Mouse (Mus musculus) gonadal fat pad, adult 2 months (tissue): ENCODE measurements at regions not wholly inside any gene's neighbourhood (a gene's known extent, or its start where the extent isn't known, plus 50 kb on each side); places are given as distances from the start of the nearest gene placed in this dataset.
A peak's percentile ranks its signal among the peaks of the same experiment; 100 is the strongest.

ENCODE experiments used
- DNase-seq: peaks from one replicate; pipeline ENCODE4 v3.0.0-alpha.2; 2012; ENCODE audit warnings: low read depth

DNA sequence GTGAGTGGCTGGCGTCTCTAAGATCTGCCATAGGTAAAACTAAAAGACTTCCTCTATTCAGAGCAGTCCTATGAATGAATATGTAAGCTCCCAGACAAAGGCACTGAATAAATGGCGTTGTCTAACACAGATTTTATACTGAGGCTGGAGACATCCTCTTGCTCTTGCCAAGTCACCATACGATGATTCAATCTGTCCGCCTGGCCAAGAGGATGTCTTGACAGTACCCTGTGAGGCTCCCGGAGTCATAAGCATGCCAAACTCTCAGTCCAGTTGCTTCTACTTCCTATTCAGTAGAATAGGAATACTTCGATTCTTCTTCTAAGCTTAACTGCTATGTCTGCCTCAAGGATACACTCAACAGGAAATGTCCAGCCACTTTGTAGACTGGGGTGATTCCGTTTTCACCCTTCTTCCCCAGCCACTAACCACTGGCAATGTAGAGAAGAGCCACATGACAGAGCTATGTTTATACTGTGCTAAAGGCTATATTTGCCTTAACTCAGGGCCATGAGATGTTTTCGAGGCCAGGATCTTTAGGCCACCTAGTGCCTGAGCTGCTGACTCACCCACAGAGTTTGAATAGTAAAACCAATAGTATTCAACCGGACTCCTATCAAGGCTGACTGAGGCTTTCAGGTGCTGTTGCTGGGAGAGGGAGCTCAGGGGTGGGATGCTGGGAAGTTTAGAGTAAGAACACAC lies 188.7 kb upstream of the Atp5g3 start:
- no peak for DNase-seq

DNA sequence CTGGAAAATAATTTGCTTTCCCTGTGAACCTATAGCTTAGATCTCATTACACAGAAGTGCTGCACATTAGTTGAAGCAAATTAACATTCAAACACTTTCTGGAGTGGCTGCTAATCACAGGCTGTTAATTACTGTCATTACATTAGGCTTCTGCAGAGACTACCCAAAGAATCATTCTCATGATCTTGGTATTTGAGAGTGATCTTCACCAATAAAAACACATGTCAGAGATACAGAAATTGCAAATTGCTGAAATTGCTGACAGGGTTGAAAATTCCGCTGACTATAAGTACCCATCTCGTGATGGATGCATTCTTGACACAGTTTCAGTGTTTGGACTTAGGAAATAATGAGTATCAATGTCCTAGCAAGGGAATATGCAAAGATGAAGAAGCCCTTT lies 185.7 kb upstream of the Atp5g3 start:
- DNase-seq: no peak

- no peak for DNase-seq
These were observed 182.4 kb upstream of the Atp5g3 start for GRCm38 (mm10) chr2:74093494-74093893.

DNA sequence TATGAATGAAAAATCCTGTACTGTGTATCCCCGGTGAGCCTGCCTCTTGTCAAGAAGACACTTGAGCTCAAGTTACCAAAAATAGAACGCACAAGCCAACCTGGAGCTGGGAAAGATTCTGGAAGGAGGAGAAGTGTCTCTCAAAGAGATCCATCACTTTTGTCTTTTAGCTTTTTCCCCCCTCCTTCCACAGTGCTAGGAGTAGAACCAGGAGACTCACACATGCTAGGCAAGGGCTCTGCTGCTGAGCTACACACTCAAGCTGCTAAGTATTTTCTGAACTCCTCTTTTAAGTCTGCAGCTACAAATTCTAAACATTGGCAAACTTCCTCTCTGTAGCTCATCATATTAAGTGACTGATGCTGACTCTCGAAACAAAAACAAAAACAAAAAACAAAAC lies 176.2 kb upstream of the Atp5g3 start:
- DNase-seq: no peak

GRCm38 (mm10) chr2:74084971-74085370 lies 173.8 kb upstream of the Atp5g3 start:
- no peak for DNase-seq

DNA sequence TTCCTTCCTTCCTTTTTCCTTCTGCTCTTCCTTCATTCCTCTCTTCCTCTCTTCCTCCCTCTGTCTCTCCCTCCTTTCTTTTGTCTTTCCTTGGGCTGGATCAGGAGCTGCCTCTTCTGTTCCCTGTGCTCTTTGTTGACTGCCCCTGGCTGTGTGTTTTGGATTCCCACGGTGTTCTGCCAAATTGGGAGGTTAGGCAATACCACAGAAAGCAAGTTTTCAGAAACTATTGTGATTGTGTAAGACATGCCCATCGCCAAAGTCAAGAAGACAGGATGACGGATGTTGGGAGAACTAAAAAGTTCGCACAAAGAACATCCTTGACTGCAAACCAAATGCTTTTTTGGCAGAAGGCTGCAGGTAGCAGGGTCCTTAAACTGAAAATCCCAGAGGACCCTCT lies 165.6 kb upstream of the Atp5g3 start:
- DNase-seq: peak; percentile 61

GRCm38 (mm10) chr2:74075566-74075965 lies 164.4 kb upstream of the Atp5g3 start:
- DNase-seq: no peak

DNA sequence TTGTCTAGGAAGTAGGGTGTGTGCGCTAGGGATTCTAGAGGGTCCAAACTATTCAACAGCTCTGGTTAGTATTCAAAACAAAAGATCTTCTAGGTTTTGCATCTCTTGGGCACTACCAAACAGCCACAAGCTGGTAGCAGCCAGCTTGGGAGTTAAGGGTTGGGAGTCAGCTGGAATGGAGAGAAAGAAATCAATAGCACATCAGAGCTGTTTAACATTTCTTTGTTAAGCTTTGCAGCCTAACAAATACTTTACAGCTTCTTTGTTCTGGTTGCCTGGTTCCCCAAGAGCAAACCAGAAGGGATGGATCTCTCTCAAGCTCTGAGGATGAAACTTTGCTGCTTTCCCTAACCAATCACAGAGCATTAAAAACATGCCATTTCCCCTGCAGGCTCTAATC lies 162.3 kb upstream of the Atp5g3 start:
- no peak for DNase-seq

GRCm38 (mm10) chr2:74066652-74067051 lies 155.5 kb upstream of the Atp5g3 start:
- DNase-seq: no peak

GRCm38 (mm10) chr2:74064369-74064768 lies 153.2 kb upstream of the Atp5g3 start:
- no peak for DNase-seq

- no peak for DNase-seq
These were observed 152.7 kb upstream of the Atp5g3 start for GRCm38 (mm10) chr2:74063777-74064176.

DNA sequence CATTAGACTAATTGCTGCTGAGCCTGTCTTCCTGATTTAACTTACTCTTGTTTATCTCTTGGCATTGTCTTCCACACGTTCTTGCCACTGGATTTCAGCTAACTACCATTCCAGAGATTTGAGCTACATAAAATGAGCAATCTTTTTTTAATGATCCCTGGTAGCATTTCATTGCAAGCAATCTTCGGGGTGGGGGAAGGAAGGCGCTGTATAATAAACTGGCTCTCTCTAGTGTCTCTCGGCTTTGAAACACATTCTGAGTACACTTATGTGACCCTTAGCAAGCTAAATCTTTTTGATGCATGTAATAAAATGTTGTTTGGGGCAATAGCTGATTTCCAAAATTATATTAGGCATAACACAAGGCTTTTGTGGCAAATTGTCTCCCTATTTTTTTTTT lies 152.2 kb upstream of the Atp5g3 start:
- DNase-seq: no peak

DNA sequence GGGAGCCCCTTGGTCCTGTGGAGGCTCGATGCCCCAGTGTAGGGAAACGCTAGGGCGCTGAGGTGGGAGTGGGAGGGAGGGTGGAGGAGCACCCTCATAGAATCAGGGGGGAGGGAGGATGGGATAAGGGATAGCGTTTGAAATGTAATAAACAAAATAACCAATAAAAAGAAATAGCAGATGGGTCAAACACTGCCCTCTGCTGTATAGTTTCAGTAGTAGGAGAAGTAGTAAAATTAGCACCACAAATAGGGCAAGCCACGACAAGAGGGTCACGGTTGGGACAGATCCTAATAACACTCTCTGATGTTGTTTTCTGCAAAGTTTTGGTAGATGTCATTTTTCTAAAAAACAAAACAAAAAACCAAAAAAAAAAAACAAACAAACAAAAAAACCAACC lies 131.3 kb upstream of the Atp5g3 start:
- no peak for DNase-seq

- no peak for DNase-seq
These were observed 128.5 kb upstream of the Atp5g3 start for GRCm38 (mm10) chr2:74039580-74039979.

DNA sequence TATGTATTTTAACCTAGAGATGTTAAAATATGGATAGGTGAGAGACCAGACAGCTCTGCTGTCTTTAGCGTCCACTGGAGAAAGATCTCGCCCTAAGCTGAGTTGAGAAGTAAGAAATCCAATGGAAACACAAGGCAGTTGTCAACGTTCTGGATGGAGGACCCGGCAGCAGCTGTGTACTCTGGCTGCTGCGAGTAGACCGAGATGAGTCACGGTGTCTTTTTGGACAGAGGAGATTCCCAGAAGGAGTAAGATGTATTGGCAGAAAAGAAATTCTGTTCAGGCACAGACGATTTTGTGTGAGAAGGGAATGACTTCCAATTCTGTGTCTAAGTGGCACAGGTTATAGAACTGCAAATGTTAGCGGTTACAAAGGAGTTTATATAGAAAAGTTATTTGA lies 124.9 kb upstream of the Atp5g3 start:
- no peak for DNase-seq

- no peak for DNase-seq
These were observed 121.3 kb upstream of the Atp5g3 start for GRCm38 (mm10) chr2:74032177-74033021.

GRCm38 (mm10) chr2:74029938-74030337 lies 118.8 kb upstream of the Atp5g3 start:
- DNase-seq: no peak

DNA sequence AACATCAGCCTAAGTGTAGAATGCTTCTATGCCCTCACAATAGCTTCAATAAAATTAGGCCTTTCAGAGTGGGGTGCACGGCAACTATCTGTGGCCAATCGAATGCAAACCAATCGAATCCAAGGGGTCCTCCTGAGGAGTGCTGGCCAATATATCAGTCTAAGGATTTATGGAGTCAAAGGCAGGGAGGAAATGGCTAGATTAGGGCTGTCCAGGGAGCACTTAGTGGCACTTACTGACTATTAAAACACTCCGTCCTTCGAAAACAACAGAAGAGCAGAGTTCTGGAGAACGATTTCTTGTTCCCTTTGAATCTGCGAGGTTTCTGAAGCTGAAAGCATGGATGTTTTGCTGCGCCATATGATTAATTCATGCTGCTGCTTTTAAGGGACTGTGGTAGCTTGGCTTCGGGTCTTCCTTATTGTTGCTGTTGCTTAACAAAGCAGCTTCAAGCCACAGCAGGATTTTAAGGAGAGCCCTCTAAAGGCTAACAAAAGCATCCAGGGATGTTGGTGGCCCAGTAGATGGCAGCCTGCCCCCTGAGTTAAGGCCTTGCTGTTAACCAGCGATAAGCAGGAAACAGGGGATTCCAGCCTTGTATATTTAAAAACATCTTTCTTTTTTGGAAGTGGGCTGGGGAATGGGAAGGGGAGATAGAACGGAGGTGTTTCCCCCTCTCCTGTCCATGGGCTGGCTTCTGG lies 116.4 kb upstream of the Atp5g3 start:
- no peak for DNase-seq

GRCm38 (mm10) chr2:74015146-74015545 lies 104.0 kb upstream of the Atp5g3 start:
- no peak for DNase-seq

DNA sequence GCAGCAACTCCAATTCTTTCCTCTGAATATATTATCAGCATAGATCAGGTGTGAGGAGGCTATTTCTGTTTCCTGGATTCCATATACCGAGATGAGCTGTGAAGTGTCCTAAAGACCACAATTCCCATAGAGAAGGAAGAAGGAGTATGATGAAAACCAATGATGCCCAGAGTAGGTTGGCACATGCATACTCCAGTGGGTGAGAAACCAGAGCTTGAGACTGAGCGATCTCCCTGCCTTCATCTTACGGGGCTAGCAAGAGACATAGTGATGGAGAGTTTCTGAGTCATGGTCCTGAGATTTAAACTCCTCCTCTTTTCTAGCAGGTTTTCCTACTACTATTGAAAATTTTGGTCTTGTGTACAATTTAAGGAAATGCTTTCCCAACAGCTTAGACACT lies 103.1 kb upstream of the Atp5g3 start:
- DNase-seq: no peak

DNA sequence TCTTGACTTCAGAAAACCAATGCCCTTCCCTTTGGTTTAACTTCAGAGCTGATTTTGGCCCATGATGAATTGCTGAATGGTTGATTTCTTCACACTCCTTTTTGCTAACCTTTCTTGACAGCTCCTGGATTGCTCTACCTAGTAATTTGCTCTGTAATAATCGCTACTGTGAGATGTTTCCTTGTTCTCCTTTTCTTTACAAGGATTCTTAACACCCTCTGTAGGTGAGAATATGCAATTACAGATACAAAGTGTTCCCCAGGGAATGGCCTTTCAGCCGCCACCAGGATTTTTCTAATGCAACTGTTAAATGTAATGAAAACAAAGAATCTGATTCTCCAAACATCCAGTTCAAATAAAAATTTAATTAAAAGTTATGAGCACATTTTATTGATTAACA lies 87.4 kb upstream of the Atp5g3 start:
- DNase-seq: no peak

DNA sequence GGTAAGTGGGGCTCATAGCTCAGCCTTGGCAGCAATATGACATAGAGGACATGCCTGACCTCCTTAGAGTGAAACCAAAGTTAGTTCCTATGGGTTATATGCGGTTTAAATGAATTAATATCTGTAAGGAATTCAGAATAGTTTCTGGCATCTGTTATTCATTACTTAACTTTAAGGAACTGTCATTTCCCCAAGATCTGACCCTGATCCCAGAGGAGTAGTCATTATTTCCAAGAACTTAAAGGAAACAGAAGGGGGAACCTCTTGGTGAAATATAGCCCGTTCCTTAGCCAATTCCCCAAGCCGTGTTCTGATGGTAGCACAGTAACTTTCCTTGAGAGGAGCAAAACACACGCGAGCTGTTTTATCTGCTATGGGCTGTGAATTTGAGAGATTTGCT lies 85.9 kb upstream of the Atp5g3 start:
- DNase-seq: no peak

DNA sequence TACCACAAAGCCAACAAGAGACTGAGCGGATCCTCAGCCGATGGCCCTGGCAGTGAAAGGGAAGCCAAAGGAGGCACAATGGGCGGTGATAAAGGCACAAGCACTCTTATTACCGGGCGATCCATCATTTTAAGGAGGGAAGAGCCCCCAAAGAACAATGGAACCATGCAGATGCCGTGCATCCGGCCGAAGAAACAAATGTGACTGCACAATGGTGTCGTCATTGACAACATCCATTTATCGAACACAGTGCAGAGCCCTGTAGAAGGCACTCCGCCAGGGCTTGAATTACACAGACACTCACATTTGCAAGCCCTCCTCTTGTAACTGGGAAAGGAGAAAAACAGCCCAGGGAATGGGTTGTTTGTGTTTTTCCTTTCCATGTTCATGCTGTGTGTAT lies 80.7 kb upstream of the Atp5g3 start:
- DNase-seq: no peak
